Mouse (Mus musculus) brain, embryonic 18.5 days (tissue): ENCODE measurements around the gene Polr2l.
A peak's percentile ranks its signal among the peaks of the same experiment; 100 is the strongest.

ENCODE experiments used
- DNase-seq: peaks from one replicate; pipeline ENCODE4 v3.0.0-alpha.2; 2012; ENCODE audit warnings: low read depth, low spot score

Gene Polr2l

DNA sequence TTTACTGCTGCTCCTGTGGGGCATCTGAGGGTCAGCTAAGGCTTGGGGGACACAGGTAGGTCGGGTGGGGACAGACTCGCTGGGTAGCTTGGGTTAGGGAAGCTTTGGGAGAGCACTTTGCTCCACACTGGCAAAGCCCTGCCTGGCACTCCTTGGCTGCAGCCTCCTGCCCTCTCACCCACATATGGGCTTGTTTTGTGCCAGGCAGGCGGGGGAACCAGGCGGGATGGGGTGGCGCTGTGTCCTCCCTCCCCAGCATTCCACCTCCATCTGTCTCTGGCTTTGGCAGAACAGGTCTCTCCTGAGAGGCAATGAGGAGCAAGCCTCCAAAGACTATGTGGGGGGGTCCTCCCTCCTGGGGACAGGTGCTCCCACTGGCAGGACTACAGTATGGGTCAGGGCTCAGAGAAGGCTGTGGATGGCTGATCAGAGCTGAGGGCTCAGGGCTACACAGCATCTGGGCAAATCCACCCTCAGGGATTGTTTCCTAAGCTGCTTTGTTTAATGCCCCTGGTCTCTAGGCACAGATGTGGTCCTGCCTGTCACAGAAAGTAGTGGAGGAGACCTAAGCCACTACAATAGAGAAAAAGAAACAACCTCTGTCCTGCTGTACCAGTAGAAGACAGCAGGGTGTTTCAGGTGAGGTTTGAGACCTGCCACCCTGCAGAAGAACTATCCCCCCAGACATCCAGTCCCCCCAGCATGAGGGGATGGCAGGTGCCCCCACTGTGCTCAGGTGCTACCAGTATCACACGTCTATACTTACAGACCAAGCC, 42.0 kb downstream of the Polr2l start:
- DNase-seq = no peak

DNA sequence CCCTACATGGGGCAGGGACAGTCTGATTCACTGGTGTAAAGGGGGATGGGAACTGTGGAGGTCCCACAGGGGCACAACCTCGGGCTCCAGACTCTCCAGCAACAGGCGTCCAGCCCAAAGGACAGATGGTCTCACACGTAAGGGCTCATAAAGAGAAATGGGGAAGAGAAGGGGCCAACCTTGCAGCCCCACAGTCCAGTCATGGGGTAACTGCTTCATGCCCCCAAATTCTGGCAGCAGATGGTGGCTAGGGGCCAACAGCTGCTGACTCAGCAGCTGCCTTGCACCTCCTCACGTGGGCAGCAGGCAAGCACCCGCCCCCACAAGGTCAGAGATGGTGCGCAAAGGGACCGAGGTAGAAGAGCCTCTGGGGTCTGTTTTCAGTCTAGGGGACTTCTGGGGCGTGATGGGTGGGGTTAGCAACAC, 42.7 kb downstream of the Polr2l start:
- DNase-seq = no peak

DNA sequence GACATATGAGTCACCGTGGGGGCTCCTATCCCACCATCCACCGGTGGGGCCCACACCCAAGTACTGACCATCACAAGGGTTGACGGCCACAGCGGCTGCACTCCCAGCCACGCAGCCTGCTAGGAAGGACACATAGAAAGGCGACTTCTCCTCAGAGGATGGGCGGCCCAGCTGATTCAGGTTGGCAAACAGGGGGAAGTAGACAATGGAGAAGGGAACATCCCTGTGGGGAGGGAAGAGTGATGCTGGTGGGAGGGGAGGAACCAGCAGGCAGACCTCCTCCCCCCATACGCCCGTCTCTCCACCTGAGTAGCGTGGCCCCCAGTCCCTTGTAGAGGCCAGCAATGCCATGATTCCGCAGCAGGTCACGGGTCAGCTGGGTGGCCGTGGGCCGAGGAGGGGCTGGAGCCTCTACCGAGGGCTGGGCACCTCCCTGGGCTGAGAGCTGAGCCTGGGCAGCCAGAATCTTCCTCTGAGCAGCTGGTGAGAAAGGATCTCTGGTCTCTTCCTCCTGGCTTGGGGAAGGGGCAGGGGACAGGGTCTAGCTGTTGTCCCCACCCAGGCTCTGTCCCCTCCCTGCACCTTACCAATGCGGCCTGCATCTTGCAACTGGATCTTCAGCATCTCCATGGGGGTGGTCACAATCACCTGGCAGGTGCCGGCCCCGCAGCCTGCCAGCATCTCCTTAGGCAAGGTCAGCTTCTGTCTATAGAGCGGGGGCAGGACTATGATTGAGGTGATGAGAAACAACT, 43.3 kb downstream of the Polr2l start:
- DNase-seq = no peak

DNA sequence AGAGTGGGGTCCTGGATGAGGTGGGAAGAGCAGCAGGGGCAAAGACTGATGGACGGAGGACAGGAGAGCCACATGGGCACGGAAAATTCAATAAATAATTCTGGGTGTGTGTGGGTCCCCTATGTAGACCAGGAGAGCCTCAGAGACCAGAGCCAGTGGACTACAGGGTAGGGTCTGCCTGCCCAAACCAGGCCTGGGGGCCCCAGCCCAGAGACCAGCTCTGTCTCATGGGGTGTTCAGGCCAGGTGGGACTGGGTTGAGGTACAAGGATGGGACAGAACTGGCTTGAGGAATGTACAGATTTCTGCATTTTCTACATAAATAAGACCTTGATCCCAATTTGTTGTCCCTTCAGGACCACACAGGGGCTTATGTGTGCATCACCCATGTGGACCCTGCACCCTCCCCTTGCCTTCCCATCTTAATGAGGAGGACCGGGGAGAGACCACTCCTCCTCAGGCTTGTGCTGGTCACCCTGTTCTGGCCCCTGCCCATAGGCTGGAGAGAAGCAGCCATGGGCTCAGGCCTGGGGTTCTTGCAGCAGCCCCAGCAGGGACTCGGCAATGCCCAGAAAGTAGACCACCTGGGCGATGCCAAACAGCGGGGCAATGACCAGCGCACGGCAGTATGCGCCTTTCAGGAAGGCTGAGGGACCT, 44.2 kb downstream of the Polr2l start:
- no peak for DNase-seq

DNA sequence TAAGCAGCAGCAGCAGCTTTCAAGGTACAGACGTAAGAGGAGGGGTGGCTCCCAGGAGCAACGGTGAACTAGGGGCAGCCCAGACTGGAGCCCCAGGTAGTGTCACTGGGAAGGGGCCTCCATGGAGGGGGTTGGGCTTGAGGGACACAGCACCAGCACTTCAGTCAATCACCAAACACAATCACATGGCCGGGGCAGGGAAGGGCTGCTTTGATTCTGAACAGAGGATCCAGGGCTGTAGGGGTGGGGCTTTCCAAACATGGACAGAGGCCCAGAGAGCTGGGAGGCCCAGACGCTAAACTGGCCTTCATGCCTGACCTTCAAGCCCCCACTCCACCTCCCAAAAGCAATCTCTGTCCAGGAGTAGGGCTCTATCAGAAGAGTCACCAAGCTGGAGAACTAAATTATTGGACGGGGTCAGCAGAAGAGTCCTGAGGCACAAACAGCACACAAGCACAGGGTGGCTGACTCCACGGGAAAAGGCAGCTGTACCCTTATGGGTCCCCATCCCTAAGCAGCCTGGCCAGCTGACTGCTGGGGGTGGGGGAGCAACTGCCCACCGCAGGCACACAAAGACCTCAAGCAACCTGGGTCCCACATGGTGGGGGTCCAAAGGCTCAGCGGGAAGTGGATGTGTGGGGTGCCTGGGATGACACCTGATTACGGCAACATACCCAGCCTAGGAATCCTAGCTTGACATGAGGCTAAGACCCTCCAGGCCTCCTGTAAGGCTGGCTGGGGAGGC, 44.9 kb downstream of the Polr2l start:
- DNase-seq = no peak

DNA sequence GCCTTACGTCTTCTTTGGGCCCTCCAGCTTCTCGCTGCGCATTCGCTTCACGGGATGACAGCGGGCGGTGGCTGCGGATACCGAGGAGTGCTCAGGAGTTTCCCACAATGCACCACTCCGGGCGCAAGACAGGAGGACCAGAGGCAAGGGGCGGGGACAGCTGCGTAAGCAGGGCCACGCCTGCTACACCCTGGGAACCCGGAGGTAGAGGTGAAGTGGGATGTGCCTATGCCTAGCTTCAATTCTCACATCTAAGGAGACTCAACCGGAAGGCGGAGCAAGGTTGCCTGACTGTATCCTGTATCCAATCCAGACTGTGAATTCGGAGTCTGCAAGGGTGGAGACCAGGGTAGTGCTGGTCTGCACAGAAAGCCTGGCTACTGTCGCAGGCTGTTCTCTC, 45.6 kb downstream of the Polr2l start, which contains the start of gene Cend1:
Gene Cend1, minus strand, starts transcription at position 182 of the 400 bp plus-strand sequence.
- DNase-seq = peak; percentile 71

DNA sequence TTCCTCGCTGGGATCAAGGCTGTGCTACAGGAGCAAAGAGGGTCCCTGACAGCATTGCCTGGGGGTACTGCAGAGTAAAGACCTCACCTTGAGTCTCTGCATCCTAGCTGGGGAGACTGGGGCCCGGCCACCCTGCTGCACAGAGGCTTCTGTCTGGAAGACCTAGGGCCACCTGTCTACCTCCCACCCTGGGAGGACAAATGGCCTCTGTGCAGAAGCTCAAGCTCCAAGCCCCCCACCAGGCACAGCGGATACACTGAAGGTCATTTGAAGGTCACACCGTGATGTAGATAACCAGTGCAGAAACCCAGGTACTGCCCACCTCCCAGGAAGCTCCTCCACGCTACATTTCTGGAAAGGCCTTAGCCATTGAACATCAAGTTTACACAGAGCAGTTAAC, 46.2 kb downstream of the Polr2l start:
- DNase-seq = no peak

DNA sequence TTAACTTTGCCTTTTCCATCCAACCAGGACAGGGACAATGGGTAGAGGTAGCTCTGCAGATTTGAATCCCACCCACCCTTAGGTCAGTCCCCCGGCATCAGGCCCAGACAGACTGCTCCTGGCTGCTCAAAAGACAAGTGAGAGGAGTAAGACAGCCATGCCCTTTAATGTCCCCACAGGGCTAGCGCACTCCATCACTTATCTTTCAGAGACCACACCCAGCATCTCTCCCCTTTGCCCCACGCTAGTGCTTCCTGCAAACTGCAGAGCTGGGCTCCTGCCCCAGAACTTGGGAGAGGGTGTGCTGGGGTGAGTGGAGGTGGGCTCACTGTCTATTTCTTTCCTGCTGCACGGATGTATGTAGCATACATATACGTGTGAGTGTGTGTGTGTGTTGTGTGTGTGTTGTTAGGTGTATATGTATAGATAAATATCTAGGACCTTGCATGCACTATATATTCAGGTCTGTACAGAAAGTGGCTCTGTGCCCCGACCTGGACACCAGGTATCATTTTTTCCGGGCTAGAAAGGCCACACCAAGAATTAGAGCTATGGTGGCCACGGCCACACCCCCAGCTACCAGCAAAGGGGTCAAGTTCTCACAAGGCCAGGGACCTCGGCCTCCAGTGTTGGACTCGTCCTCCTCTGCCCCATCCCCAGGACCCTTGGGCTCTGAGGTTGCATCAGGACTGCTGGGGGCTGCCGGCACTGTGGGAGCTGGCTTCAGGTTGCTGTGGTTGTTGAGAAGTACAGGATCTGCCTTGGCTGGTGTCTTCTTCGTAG, 47.8 kb downstream of the Polr2l start:
- no peak for DNase-seq

DNA sequence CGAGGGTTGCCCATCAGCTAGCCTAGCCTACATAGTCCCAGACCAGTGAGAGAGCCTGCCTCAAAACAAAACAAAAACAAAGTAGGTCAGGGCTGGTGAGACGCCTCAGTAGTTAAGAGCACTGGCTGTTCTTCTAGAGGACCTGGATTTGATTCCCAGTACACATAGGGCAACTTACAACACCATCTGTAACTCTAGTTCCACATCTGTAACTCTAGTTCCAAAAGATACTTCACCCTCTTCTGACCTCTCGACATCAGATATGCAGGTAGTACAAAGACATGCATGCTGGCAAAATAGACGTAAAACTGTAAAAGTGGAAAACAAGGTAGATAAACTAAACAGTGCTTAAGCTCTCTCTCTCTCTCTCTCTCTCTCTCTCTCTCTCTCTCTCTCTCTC, 51.1 kb downstream of the Polr2l start:
- no peak for DNase-seq
